Mouse (Mus musculus) right cerebral cortex, postnatal 25 days (tissue): ENCODE data around the gene Shroom4.
"Not testable (repeated sequence)": the region's sequence is repeated elsewhere in the genome, so short reads cannot be mapped to it uniquely, and the experiment has no call there.

Experiments used
- DNase-seq: peaks from one replicate; pipeline ENCODE4 v3.0.0; 2022

Gene Shroom4

GRCm38 (mm10) chrX:6399626-6400397 is at the start of gene Shroom4:
Gene Shroom4, plus strand, starts transcription at chrX:6399854.
- DNase-seq, result peak; percentile 61

- DNase-seq, result no peak
Observed at GRCm38 (mm10) chrX:6356876-6357275, 42.8 kb upstream of the Shroom4 start.

- DNase-seq, result no peak
Observed at GRCm38 (mm10) chrX:6357503-6358114, 42.0 kb upstream of the Shroom4 start.

DNA sequence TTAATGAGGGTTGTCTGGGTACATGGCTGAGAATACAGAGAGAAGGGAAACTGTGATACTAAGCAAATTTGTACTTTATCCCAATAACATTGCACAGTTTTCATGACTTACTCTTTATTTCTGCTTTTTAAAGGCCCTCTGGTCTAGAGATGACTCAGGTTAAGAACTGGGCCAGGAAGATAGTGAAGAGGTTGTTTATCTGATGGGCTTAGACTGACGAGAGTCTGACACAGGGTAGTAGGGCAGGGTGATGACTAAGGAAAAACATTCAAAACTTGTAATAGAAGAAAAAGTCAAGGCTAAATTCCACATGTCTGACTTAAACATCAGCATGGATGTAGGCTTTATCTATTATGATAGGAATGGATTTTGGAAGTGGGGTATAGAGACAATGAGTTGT is 30.8 kb upstream of the Shroom4 start:
- DNase-seq, result no peak

GRCm38 (mm10) chrX:6370706-6371105 is 28.9 kb upstream of the Shroom4 start:
- no peak for DNase-seq

GRCm38 (mm10) chrX:6393861-6394260 is 5.8 kb upstream of the Shroom4 start:
- no peak for DNase-seq

DNA sequence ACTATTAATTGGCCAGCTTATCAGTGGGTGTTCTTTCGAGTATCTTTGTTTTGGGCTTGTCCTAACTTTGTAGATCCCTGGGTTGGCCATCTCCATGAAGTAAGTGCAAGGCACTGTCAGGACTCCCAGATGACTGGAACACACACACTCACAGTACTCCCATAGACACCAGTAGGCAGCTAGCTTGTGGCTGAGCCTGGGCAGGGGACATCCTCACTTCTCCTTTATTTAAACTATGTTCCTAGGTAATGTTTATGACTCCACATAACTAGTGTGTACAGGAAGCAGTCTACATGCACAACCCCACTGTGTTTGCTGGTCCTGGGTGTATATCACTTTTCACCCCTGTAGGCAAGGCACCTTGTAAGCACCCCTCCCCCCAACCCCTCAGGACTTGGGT is 461 bp upstream of the Shroom4 start:
- no peak for DNase-seq

DNA sequence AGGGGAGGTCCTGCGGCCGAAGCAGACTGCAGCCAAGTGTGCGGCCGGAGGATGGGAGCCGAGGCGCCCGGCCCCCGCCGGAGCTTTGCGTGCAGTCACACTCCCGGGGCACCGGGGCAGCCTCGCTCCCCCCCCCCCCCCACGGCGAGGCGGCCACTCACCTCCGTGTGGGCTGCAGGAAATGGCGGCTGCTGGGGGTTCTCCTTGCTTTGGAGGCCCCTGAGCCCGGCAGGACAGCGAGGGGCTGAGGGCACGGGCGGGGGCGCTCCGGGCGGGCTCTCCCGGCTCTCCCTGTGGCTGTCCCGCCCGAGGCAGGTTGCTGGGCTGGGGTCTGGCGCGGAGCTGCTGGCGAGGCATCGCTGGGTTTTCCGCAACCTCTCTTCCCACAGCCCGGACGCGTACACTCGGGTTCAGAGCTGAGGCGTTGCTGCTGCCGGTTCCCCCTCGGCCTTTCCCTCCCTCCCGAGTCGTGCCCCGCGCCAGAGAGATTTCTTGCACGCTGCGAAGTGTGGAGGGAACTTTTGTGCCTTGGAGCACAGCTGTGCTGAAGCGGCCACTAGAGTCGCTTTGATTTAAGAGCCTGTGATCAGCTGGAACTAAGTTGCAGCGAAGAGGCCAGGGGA is 855 bp downstream of the Shroom4 start:
- peak; percentile 8 for DNase-seq

DNA sequence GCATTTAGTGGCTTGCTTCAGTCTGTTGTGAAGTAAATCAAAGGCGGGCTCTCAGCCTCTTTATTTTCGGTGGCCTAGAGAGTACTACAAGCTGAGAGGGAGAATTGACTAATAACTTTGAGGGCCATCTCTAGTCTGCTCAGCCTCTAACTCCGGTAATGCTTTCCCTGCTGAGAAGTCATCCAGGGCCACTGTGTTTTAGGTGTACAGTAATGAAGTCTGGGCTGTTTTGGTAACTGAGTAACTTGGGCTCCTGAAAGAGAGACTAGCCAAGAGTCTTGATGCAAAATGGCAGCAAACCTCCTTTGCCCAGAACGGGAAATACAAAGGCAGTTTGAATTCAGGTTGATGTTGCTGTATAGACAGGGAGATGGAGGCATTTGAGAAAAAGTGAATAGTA is 3.3 kb downstream of the Shroom4 start:
- no peak for DNase-seq

GRCm38 (mm10) chrX:6409114-6409513 is 9.5 kb downstream of the Shroom4 start:
- DNase-seq, result no peak

- DNase-seq, result no peak
Observed at GRCm38 (mm10) chrX:6415412-6415811, 15.8 kb downstream of the Shroom4 start.

DNA sequence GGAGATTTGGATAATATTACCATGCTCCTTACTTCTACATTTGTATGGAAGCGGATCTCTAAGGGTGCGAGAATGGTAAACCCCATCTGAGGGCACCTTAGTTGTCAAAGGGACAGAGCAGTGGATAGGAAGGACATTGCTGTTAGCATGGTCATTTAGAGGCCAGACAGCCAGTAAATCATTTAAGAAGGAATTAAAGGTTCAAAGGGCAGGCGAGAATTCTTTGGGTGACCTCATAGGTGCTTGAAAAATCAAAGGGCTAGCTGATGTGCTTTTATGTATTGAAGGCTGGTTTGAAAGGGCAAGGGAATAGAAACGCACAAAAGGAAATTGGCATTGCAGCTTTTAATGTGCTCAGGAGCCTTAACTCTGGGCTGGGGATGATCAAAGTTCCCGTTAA is 16.3 kb downstream of the Shroom4 start:
- DNase-seq, result no peak

DNA sequence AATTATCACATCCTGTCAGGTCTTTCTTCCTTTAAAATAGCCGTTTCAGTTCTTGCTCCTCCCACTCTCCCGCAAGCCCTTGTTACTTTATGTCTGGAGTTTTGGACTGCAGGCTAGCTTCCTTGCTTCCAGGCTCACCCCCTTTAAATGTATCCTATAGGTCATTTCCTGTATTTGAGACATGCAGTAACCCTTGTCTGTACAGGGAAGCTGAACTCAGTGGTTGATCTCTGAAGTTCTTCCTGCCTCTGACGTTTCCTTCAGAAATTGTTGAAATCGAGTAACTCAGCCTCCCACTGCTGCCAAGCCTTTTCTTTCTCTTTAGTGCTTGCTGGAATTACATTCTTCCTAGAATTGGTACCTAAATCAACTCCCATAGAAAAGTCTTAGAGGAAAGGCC is 18.5 kb downstream of the Shroom4 start:
- no peak for DNase-seq

GRCm38 (mm10) chrX:6435260-6435659 is 35.6 kb downstream of the Shroom4 start:
- DNase-seq, result no peak

GRCm38 (mm10) chrX:6446422-6446821 is 46.8 kb downstream of the Shroom4 start:
- no peak for DNase-seq

DNA sequence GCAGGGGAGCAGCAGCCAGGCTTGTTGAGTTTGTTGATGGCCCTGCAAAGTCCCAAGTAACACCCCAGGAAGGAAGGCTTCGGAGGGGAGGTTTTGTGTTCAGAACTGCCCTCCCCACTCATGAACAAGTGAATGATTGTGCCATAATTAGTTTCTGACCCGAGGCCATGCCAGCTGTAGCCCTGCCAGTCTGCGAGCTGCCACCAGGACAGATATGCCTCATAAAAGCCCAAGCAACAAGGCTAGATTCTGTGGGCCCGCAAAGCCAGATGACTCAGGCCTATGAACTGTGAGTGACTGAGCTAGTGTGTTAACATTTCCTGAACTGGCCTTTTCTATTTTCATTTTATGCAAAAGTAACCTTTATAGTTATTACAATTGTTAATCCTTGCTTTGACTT is 48.3 kb downstream of the Shroom4 start:
- peak; percentile 3 for DNase-seq

- no peak for DNase-seq
Observed at GRCm38 (mm10) chrX:6453220-6453619, 53.6 kb downstream of the Shroom4 start.

- not testable (repeated sequence) for DNase-seq
Observed at GRCm38 (mm10) chrX:6469251-6469650, 69.6 kb downstream of the Shroom4 start.

DNA sequence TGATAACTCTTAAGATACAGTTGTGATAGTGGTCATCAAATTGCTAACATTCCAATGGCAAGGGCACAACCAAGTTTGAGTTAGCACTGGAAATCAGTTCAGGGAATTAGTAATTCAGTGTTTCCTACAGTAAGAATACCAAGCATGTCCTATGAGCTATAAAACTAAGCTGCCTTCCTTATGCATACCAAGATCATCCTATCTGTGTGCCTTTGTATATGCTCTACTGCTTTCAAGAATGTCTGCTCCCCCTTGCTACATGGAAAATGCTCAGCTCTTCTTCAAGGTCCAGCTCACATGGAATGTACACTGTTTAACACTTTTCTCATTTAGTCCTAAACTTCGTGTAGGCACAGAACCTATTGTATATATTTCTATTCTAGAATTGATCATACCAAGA is 72.9 kb downstream of the Shroom4 start:
- DNase-seq, result not testable (repeated sequence)

GRCm38 (mm10) chrX:6475177-6475576 is 75.5 kb downstream of the Shroom4 start:
- no peak for DNase-seq

DNA sequence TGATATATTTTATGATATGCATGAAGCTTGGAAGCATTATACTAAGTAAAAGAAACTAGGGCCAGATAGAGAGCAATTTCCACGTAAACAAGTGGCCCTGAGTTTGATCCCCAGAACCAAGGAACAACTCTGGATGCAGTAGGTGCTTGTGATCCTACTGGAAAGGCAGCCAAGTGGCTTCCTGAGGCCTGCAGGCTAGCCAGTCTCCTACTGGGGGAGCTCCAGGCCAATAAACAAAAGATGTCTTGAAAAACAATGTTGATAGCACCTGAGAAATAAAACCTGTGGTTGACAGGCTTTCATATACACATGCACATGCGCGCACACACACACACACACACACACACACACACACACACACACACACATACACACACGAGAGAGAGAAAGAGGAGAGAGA is 82.6 kb downstream of the Shroom4 start:
- no peak for DNase-seq

GRCm38 (mm10) chrX:6483817-6484216 is 84.2 kb downstream of the Shroom4 start:
- no peak for DNase-seq

- no peak for DNase-seq
Observed at GRCm38 (mm10) chrX:6490433-6490832, 90.8 kb downstream of the Shroom4 start.

- no peak for DNase-seq
Observed at GRCm38 (mm10) chrX:6495456-6495855, 95.8 kb downstream of the Shroom4 start.
